Mouse (Mus musculus) liver, adult 2 months (tissue): ENCODE measurements around the gene Zfp708.

ENCODE experiments used
- CTCF ChIP-seq: fragments of 200-500 bp; IDR thresholded peaks from 2 replicates; pipeline ENCODE4 v1.5.1; 2011; ENCODE audit warnings: low read depth, low read length, control low read depth
- POLR2A ChIP-seq: fragments of 200-500 bp; IDR thresholded peaks from 2 replicates; pipeline ENCODE4 v1.6.1; 2011; ENCODE audit warnings: low read length, control low read depth; ENCODE audit not compliant: insufficient read depth; ENCODE audit errors: extremely low read depth

GRCm38 (mm10) chr13:67090154-67090553 is 7.6 kb downstream of the Zfp708 start:
- TF ChIP-seq CTCF (no peak), POLR2A (no peak)
